Mouse (Mus musculus) layer of hippocampus, adult 8-10 months (tissue): ENCODE results near the gene Cdc123. TPM values are rescaled to one million over a fixed set of nuclear protein-coding genes. Genes with fewer than 3 reads are reported as not detected.

Source experiments
- total RNA-seq, 4 experiments: library from RNA; stranded (reverse); gene quantifications; 2 replicates each; pipeline ENCODE4 v1.2.4; 2022

Gene Cdc123
- total RNA-seq, 4 experiments from 2014 or later, result 130 to 158 (median 141) TPM

Other genes starting within 250 kb of the Cdc123 start
- gene Camk1d, start 130.6 kb downstream of the Cdc123 start, total RNA-seq, result 100 to 1,000 TPM; 133 to 174 (median 152) TPM
- gene Nudt5, start 145 bp downstream of the Cdc123 start, total RNA-seq, result 10 to 100 TPM; 17.6 to 25.6 (median 23.2) TPM
- gene Gm13199, start 17.8 kb upstream of the Cdc123 start, total RNA-seq, result 1 to 10 TPM in 3 of 4 experiments, under 1 TPM in 1; 0.80 to 4.7 (median 2.3) TPM
- gene Sec61a2, start 50.3 kb upstream of the Cdc123 start, total RNA-seq, result 100 to 1,000 TPM in 2 of 4 experiments, 10 to 100 TPM in 2; 88.3 to 135 (median 101) TPM
- gene Dhtkd1, start 97.6 kb upstream of the Cdc123 start, total RNA-seq, result 10 to 100 TPM in 3 of 4 experiments, 1 to 10 TPM in 1; 6.9 to 12.3 (median 11.1) TPM
- 10 to 100 TPM; 32.6 to 52.1 (median 41.1) TPM for gene Upf2, start 106.3 kb upstream of the Cdc123 start, total RNA-seq